Mouse (Mus musculus) left cerebral cortex, adult 8-10 months (tissue): ENCODE data around the gene Hlcs. TPM values are rescaled to one million over a fixed set of nuclear protein-coding genes. Genes with fewer than 3 reads are reported as not detected.

Source experiments
- DNase-seq, 2 experiments: peaks; one replicate each; pipeline ENCODE4 v3.0.0; 2022; ENCODE audit warnings: low spot score in 2 of 2
- total RNA-seq, 4 experiments: library from RNA; stranded (reverse); gene quantifications; 2 replicates each; pipeline ENCODE4 v1.2.4; 2022

The Hlcs gene
- total RNA-seq, 4 experiments from 2014 or later, result 18.8 to 22.9 (median 21.6) TPM

DNA sequence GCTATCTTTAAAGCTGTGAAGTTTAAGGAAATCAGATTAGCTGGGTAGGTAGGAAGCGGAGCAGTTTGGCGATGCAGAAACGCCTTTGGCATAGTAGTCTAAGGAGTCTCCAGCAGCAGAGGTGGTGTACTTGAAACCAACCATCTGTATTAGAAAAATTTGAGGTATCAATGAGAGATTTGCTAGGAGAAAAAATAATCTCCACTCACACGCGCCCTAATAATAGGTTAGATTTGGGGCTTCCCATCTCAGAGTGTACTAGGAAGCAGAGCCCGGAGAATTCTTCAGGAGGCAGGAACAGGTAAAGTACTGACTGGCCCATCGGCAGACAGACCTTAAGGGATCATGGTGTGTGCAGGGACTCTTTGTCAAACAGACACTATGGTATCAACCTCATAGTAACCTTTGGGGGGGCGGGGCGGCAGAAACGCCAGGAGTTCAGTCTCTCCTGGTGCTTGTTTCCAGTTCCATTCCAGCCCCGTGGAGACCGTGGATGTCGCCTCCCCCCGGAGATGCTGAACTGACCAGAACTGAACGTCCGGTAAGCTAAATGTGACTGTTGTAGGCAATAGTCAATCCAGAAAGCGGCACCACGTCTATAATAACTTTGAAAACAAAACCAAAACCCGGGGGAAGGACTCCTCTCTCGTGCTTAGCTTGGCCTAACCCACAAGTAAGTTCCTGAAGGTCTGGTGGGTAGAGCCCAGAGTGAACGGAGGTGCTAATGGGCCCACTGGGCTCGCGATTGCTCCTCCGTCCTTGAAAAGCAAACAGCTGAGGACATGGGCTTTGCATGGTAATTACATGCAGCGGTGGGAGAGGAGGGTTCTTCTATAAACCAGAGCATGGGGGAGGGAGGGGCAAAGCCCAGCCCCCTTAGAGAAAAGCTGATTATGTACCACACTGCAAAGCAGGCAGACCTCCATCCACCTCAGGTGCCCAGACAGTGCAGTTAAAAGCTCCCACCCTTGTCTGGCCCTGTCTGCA is 15.8 kb upstream of the Hlcs start:
- DNase-seq, result no peak

- DNase-seq, result no peak
Measured at GRCm38 (mm10) chr16:94327781-94328711, 14.7 kb upstream of the Hlcs start, which contains the start of gene Ripply3. Ripply3 (plus strand) TSS chr16:94328420.

GRCm38 (mm10) chr16:94326008-94326407 is 12.6 kb upstream of the Hlcs start:
- DNase-seq, result no peak

DNA sequence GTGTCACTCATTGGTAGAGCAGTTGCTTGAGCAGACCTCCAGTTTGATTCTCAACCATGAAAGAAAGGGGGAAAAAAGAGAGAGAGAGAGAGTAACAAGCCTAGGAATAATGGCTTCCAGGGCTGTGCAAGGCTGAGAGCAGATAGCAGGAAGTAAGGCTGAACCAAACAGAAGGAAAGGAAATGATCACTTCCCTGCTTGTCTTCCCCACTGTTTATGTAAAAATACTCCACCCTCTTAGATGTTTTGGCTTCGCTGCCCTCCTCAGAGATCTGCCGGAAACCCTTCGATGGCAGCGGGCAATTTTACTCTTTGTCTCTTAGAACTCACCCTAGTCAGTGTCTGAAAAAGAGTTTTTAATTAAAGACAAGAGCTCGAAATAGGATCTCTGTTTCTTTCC is 10.3 kb upstream of the Hlcs start:
- DNase-seq, result no peak

DNA sequence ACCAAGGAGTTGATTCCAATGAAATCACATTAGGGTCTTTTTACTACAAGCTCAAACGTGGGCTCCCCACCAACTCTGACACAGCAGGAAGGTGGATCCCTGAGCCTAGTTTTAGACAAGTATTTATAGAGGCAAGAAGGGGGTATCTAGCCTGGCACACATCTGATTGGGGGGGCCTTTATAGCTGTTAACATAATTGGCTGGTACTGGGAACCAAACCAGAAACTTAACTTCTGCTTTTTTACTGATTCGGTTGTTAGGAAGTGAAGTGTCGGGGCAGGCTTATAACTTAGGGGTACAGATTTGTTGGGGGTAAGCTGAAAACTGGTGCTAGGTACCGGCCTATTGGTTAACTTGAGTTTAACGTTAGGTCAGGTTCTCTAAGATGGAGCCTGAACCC is 6.9 kb upstream of the Hlcs start:
- no peak for DNase-seq

DNA sequence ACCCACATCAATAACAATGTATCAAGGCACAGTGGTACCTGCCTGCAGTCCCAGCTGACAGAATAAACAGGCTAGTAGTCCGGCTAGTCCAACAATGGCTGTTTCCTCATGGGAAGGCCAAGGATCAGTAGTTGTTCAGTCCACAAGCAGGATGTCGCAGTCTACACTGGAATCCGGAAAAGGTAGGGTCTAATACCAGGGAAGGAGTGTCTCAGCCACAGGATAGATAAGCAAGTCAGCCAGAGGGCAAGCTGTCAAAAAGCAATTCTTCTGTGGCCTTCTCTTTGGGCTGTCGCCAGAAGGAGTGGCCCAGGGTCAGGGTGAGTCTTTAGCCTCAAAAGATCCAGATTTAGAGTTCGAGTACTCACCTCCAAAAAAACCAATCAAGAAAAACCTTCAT is 4.4 kb upstream of the Hlcs start:
- no peak for DNase-seq

DNA sequence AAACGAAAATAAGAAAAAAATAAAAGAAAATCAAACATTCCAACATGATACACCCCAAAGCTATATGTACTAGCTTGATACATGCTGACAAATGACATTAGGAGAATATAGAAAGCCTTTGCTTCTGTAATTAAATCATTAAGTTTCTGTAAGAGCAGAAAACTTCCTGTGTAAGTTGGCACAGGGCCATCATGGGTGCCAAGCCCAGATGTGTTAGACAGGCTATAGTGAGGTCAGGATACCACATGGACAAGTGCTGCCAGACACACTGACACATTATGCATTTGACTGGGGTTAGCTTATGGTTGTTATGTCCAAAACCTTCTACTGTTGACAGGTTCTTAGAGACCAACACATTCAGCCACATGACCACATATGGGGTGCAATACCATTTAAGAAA is 1.8 kb upstream of the Hlcs start:
- no peak for DNase-seq

- DNase-seq, result no peak
Measured at GRCm38 (mm10) chr16:94314626-94315025, 1.3 kb upstream of the Hlcs start.

DNA sequence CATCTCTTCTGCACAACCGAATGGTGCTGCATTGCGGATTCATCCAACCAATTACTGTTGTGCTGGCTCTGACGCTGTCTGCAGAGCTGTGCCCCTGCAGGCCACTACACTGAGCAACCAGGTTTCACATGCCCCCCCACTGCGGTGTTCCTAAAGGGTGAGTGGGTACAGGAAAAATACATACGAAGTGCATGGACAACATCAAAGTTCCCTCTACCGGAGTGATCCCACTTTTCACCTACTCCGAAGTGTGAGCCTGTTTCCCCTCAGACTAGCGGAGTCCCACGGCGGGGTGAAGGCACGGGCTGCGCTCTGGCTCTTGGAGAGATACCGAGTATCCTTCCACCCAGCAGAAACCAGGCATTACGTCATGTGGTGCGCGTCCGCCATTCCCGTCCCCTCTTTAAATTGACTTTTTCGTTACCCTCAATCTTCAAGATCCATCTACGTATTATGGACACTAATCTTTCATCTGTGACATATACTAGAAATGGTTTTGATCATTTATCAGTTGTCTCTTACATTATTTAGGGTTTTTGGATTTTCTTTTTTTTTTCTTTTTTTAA is 625 bp downstream of the Hlcs start:
- peak; percentile 74 to 90 for DNase-seq

GRCm38 (mm10) chr16:94311931-94312330 is 1.4 kb downstream of the Hlcs start:
- DNase-seq, result no peak

DNA sequence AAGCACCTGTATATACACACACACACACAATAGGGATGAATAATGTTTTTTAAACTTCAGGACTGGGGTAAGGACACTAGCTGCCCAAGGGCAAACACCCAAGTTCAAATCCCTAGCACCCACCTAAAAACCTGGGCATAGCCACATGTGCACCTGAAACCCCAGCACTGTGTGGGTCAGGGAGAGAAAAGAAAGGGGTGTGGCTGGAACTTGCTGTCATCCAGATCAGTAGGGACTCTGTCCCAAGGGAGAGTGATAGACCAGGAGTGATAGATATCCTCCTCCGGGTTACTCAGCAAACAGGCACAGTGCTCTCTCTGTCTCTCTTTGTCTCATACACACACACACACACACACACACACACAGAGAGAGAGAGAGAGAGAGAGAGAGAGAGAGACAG is 2.0 kb downstream of the Hlcs start:
- DNase-seq, result no peak

DNA sequence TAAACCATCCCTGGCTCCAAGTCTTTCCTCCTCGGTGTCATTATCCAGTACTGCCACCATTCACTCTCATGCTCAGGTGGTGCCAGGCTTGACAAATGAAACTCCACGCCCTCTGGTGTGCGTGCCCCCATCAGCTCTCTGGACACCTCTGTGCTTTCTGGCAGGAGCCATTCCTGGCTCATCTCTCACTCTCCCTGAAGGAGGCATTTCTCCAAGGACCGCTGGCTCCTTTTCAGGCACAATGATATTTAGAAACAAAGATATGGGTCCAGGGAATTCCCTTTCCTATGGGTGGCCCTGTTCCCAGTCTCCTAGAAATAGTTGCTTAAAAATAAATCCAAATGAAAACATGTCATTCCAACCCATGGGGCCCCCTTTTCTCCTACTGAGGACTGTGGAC is 4.3 kb downstream of the Hlcs start:
- DNase-seq, result no peak

- DNase-seq, result no peak
Measured at GRCm38 (mm10) chr16:94307942-94308341, 5.4 kb downstream of the Hlcs start.

GRCm38 (mm10) chr16:94307526-94307925 is 5.8 kb downstream of the Hlcs start:
- no peak for DNase-seq

GRCm38 (mm10) chr16:94303203-94303535 is 10.2 kb downstream of the Hlcs start:
- no peak for DNase-seq

- DNase-seq, result peak; percentile 32 to 41
Measured at GRCm38 (mm10) chr16:94302274-94303202, 10.8 kb downstream of the Hlcs start.

GRCm38 (mm10) chr16:94301696-94302095 is 11.7 kb downstream of the Hlcs start:
- no peak for DNase-seq

DNA sequence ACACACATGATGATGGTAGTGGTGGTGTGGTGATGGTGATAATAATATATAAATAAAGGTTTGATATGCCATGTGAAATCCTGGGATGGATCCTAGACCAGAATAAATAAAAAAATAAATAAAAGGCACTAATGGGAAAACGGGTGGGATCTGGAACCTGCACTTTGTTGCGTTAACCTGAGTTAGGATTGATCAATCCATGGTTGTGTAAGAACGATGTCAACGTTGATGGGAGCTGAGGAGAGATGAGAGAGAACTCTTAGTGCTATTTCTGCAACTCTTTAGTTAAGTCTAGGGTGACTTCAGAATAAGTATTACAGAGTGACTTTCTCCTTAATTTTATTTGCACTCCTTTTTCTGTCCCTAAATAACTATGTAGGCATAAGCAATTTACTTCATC is 12.2 kb downstream of the Hlcs start:
- DNase-seq, result no peak

DNA sequence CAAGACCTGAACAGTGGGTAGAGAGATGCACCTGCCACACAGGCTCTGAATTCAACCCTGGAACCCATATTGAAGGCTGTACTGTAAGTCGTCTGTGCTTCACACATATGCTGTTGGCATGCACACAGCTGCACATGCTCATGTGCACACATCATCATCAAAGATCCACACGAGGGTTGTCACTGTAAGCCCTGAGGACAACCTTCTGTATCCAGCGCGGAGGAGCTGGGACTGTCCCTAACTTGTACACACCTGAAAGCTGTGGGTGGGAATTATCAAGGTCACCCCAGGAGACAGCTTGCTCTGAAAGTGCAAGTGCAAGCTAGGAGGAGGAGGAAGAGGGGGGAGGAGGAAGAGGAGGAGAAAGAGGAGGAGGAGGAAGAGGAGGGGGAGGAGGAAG is 14.2 kb downstream of the Hlcs start:
- DNase-seq, result no peak

- no peak for DNase-seq
Measured at GRCm38 (mm10) chr16:94298081-94298480, 15.3 kb downstream of the Hlcs start.

- DNase-seq, result no peak
Measured at GRCm38 (mm10) chr16:94291141-94291540, 22.2 kb downstream of the Hlcs start.
